Mouse (Mus musculus) frontal cortex, postnatal 36 days (tissue): Measurements from ENCODE around the gene Tmem239.

Experiments used
- DNase-seq, 2 experiments: peaks; one replicate each; pipeline ENCODE4 v3.0.0; 2022; ENCODE audit warnings: low spot score in 2 of 2

The Tmem239 gene

GRCm38 (mm10) chr2:130450434-130450796 is 44.1 kb downstream of the Tmem239 start:
- peak; percentile 72 to 76 for DNase-seq

GRCm38 (mm10) chr2:130451086-130451726 is 44.9 kb downstream of the Tmem239 start:
- DNase-seq = peak in 1 of 2 experiments; percentile 23

GRCm38 (mm10) chr2:130451727-130452090 is 45.4 kb downstream of the Tmem239 start:
- no peak for DNase-seq

GRCm38 (mm10) chr2:130452266-130452665 is 46.0 kb downstream of the Tmem239 start:
- no peak for DNase-seq

- DNase-seq = peak in 1 of 2 experiments; percentile 37
These were observed 47.1 kb downstream of the Tmem239 start for GRCm38 (mm10) chr2:130453421-130453820.

- DNase-seq = peak in 1 of 2 experiments; percentile 49
These were observed 48.6 kb downstream of the Tmem239 start for GRCm38 (mm10) chr2:130454748-130455370.
